Comparison of ENCODE assay signal across 27 mouse cellular contexts in the genomic region with DNA sequence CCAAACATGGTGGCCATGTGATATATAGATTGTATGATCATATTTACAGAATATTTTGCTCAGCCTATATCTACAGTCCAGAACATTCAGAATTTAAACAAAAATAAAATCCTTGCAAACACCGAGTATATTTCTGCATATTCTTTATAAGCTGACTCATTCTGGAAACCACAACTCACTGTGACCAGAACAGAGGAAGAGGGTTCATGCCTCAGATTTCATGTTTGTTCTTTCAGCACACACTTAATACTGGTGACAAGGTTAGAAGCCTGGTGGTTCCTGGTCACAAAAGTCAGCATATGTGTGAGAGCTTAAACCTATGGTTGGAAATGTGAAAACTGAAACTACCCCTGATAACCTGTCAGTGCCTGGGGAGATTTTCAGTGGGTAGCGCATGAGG.
DNase-seq lines count a peak whose midpoint lies in the region; ATAC-seq and TF ChIP-seq lines count a peak whose summit lies in the region.
"Had no signal": no experiment of that assay in that cellular context is flagged by ENCODE, and none has a peak within 500 bp of the region (broad histone marks: within the 10 kb centered on the region; RNA-seq: fewer than 3 reads in every experiment).

No protein-coding gene starts in this region.

- H3K4me2 ChIP-seq in stomach, embryonic 15.5 days, result no peak overlapping the region
- H3K4me2 ChIP-seq in stomach, postnatal 0 days (replicated peaks; ENCODE audit: low read depth), result no peak overlapping the region
- H3K4me2 ChIP-seq: hindbrain, embryonic 14.5 days; liver, embryonic 13.5 days had no signal

- no peak overlapping the region for H3K4me3 ChIP-seq in stomach, embryonic 15.5 days (replicated peaks)
- H3K4me3 ChIP-seq in stomach, postnatal 0 days (ENCODE audit: low read depth, low read length), result no peak overlapping the region
- H3K4me3 ChIP-seq in cerebellum, adult 2 months (replicated peaks; ENCODE audit: insufficient read depth, low read depth, low read length), result no peak overlapping the region
- H3K4me3 ChIP-seq in midbrain, embryonic 10.5 days, result no peak overlapping the region
- H3K4me3 ChIP-seq: heart, adult 2 months; liver, embryonic 13.5 days; myocyte had no signal

- ATAC-seq in stomach, embryonic 15.5 days (ENCODE audit: insufficient read depth, low FRiP score, low read depth), result no peak
- ATAC-seq in stomach, postnatal 0 days (ENCODE audit: low FRiP score, low TSS enrichment), result no peak
- ATAC-seq in inflammation-experienced regulatory T-cells, adult 6 months, result peak; percentile 70
- ATAC-seq: forebrain, embryonic 14.5 days; intestine, embryonic 16.5 days; midbrain, embryonic 16.5 days; Patski had no signal

- no peaks in the 10 kb centered on the region for H3K27me3 ChIP-seq in stomach, embryonic 15.5 days (replicated peaks)
- H3K27me3 ChIP-seq in stomach, postnatal 0 days (ENCODE audit: control insufficient read depth, insufficient read depth, low read length), result no peaks in the 10 kb centered on the region
- H3K27me3 ChIP-seq in cerebellum, adult 2 months (ENCODE audit: control insufficient read depth, insufficient read depth, low read length), result no peaks in the 10 kb centered on the region
- no peaks in the 10 kb centered on the region for H3K27me3 ChIP-seq in midbrain, embryonic 10.5 days (ENCODE audit: low read depth, poor library complexity, severe bottlenecking)
- H3K27me3 ChIP-seq: liver, embryonic 13.5 days; Patski had no signal

- no peak for TF ChIP-seq CTCF in stomach, postnatal 0 days (IDR thresholded peaks at IDR 0.05; ENCODE audit: low read depth)
- no peak for TF ChIP-seq CTCF in cerebellum, adult 2 months (IDR thresholded peaks at IDR 0.05; ENCODE audit: borderline replicate concordance, insufficient read depth, low read depth, low read length)

- peak overlapping the region; percentile 37; the same call in 1 of the 2 replicates for H3K27ac ChIP-seq in stomach, embryonic 15.5 days
- no peak overlapping the region for H3K27ac ChIP-seq in stomach, postnatal 0 days (replicated peaks)
- H3K27ac ChIP-seq in cerebellum, adult 2 months (ENCODE audit: insufficient read depth, low read length), result no peak overlapping the region
- no peak overlapping the region for H3K27ac ChIP-seq in midbrain, embryonic 10.5 days (replicated peaks)
- H3K27ac ChIP-seq: heart, adult 2 months; hindbrain, embryonic 14.5 days; liver, embryonic 13.5 days had no signal

- no peaks in the 10 kb centered on the region for H3K4me1 ChIP-seq in stomach, embryonic 15.5 days
- H3K4me1 ChIP-seq in stomach, postnatal 0 days (replicated peaks; ENCODE audit: control insufficient read depth, insufficient read depth), result no peaks in the 10 kb centered on the region
- H3K4me1 ChIP-seq in cerebellum, adult 2 months (ENCODE audit: control insufficient read depth, insufficient read depth, low read length), result no peaks in the 10 kb centered on the region
- no peaks in the 10 kb centered on the region for H3K4me1 ChIP-seq in midbrain, embryonic 10.5 days
- H3K4me1 ChIP-seq: liver, embryonic 13.5 days had no signal

- 75% methylated on average over 2 of the region's 2 CpGs for WGBS in stomach, embryonic 15.5 days
- 71% methylated on average over 2 of the region's 2 CpGs for WGBS in stomach, postnatal 0 days
- 98% methylated on average over 2 of the region's 2 CpGs for WGBS in cerebellum, adult 2 months
- WGBS in midbrain, embryonic 10.5 days, result 95% methylated on average over 2 of the region's 2 CpGs

- DNase-seq in stomach, postnatal 0 days (ENCODE audit: low spot score), result no peak
- DNase-seq in T-cell, adult 2 months (ENCODE audit: low spot score), result peak; percentile 9
- no peak for DNase-seq in urinary bladder, postnatal 25 days (ENCODE audit: low spot score)
- DNase-seq in kidney, postnatal 36 days, result no peak
- DNase-seq in cerebellum, adult 2 months, result no peak
- DNase-seq in midbrain, embryonic 10.5 days (ENCODE audit: low spot score), result no peak
- DNase-seq: adrenal gland, adult 8-10 months; B cell, adult 2 months; cerebellum, adult 11-12 months; cerebellum, postnatal 25 days; gastrocnemius, postnatal 14 days; heart, adult 2 months; kidney, adult 9 months; kidney, postnatal 14 days; liver, embryonic 13.5 days; lung, adult 2 months; lung, postnatal 14 days; thymus, adult 18-20 months; thymus, postnatal 4 days had no signal

- TF ChIP-seq POLR2A in cerebellum, adult 2 months (IDR thresholded peaks at IDR 0.05; ENCODE audit: borderline replicate concordance, insufficient read depth, low read length), result no peak

- TF ChIP-seq EP300 in stomach, postnatal 0 days (optimal IDR thresholded peaks at IDR 0.05), result no peak

- no peak overlapping the region for H3K9ac ChIP-seq in stomach, embryonic 15.5 days
- H3K9ac ChIP-seq in stomach, postnatal 0 days (ENCODE audit: low read length), result no peak overlapping the region
- H3K9ac ChIP-seq: hindbrain, embryonic 14.5 days; liver, embryonic 13.5 days had no signal

- no peaks in the 10 kb centered on the region for H3K9me3 ChIP-seq in stomach, embryonic 15.5 days
- H3K9me3 ChIP-seq in stomach, postnatal 0 days (ENCODE audit: control insufficient read depth, low read length), result no peaks in the 10 kb centered on the region
- H3K9me3 ChIP-seq in midbrain, embryonic 10.5 days (replicated peaks), result no peaks in the 10 kb centered on the region
- H3K9me3 ChIP-seq: liver, embryonic 13.5 days had no signal

- H3K36me3 ChIP-seq in stomach, embryonic 15.5 days, result peaks cover 2% of the 10 kb centered on the region; the same call in 1 of the 2 replicates
- peaks cover 4% of the 10 kb centered on the region for H3K36me3 ChIP-seq in stomach, postnatal 0 days (ENCODE audit: control insufficient read depth, insufficient read depth, low read length)
- H3K36me3 ChIP-seq in midbrain, embryonic 10.5 days, result peaks cover 43% of the 10 kb centered on the region
